8 mouse cellular contexts compared by ENCODE assay signal in genomic region chrX:48207761-48208487, GRCm38 (mm10). TPM values are rescaled to one million over a fixed set of nuclear protein-coding genes. Genes with fewer than 3 reads are reported as not detected.
A peak's percentile ranks its signal among the peaks of the same experiment; 100 is the strongest.
DNase-seq lines count a peak whose midpoint lies in the region; ATAC-seq and TF ChIP-seq lines count a peak whose summit lies in the region.

No protein-coding gene starts in this region.

- H3K36me3 ChIP-seq in G1E (replicated peaks), result peaks cover 24% of the 10 kb centered on the region
- no peaks in the 10 kb centered on the region for H3K36me3 ChIP-seq in liver, postnatal 0 days (replicated peaks; ENCODE audit: insufficient read depth, low read length)

- H3K27me3 ChIP-seq in G1E (ENCODE audit: insufficient read depth, low read length), result no peaks in the 10 kb centered on the region
- no peaks in the 10 kb centered on the region; the same call in 1 of the 2 replicates for H3K27me3 ChIP-seq in liver, postnatal 0 days (ENCODE audit: insufficient read depth, low read length)

- peaks cover 20% of the 10 kb centered on the region for H3K4me1 ChIP-seq in G1E (ENCODE audit: insufficient read depth, low read depth, low read length)
- peaks cover 4% of the 10 kb centered on the region; the same call in 1 of the 2 replicates for H3K4me1 ChIP-seq in liver, postnatal 0 days (ENCODE audit: insufficient read depth)

- peak overlapping the region; percentile 69 for H3K9ac ChIP-seq in liver, postnatal 0 days (replicated peaks)

- no peak for TF ChIP-seq CTCF in G1E (IDR thresholded peaks at IDR 0.05; ENCODE audit: low read depth, low read length)
- TF ChIP-seq CTCF in liver, postnatal 0 days (IDR thresholded peaks at IDR 0.05; ENCODE audit: low read depth), result no peak

- peak; percentile 1 for DNase-seq in gastrocnemius, adult 18-20 months (ENCODE audit: low spot score)
- no peak for DNase-seq in gastrocnemius, postnatal 25 days
- DNase-seq in G1E (ENCODE audit: low spot score), result peak; percentile 8
- peak; percentile 69 to 71 for DNase-seq in cerebellum, postnatal 10 days
- peak; percentile 27 to 40 for DNase-seq in gastrocnemius, postnatal 4 days (ENCODE audit: low spot score in 2 of 2)
- DNase-seq in kidney, adult 18-20 months, result peak; percentile 49
- peak; percentile 13 for DNase-seq in liver, postnatal 0 days
- DNase-seq in retina, embryonic 14.5 days (ENCODE audit: low spot score), result peak; percentile 12

- peak overlapping the region; percentile 77 for H3K4me2 ChIP-seq in liver, postnatal 0 days (ENCODE audit: low read depth, low read length)

- H3K9me3 ChIP-seq in G1E (replicated peaks), result no peaks in the 10 kb centered on the region
- H3K9me3 ChIP-seq in liver, postnatal 0 days (ENCODE audit: low read length), result no peaks in the 10 kb centered on the region

- peak overlapping the region; percentile 88 for H3K4me3 ChIP-seq in G1E (ENCODE audit: low read depth, low read length)
- peak overlapping the region; percentile 74 for H3K4me3 ChIP-seq in liver, postnatal 0 days (ENCODE audit: low read depth, low read length)

- no peak for TF ChIP-seq EP300 in liver, postnatal 0 days (IDR thresholded peaks at IDR 0.05; ENCODE audit: low read depth)

- no peak for ATAC-seq in G1E (ENCODE audit: extremely low read depth, insufficient number of reproducible peaks, low FRiP score, poor library complexity, severe bottlenecking)
- peak; percentile 73 for ATAC-seq in liver, postnatal 0 days

- peak overlapping the region; percentile 85 for H3K27ac ChIP-seq in liver, postnatal 0 days (ENCODE audit: low read depth)

- 10% methylated on average over 28 of the region's 36 CpGs for WGBS in liver, postnatal 0 days (ENCODE audit: insufficient replicate concordance)

RNA-seq across cellular contexts. Expression of gene Zdhhc9, which starts 0.8 kb away (rescaled TPM):
- total RNA-seq in gastrocnemius, adult 18-20 months (2021), result 1 to 10 TPM; 7.9 to 8.8 TPM
- total RNA-seq in gastrocnemius, postnatal 25 days (2021), result 1 to 10 TPM; 6.7 to 7.3 TPM
- total RNA-seq in G1E (2014; fragmentation: Nextera tagmentation) (205 and 206 TPM in 2 replicates), G1E (2017) (25.3 and 31.0 TPM in 2 replicates)
- 15.5 and 18.3 TPM in 2 replicates for polyA plus RNA-seq in G1E (2012)
- total RNA-seq in gastrocnemius, postnatal 4 days (2021), result 10 to 100 TPM; 19.7 to 21.4 TPM
- 3.1 and 3.5 TPM in 2 replicates for polyA plus RNA-seq in liver, postnatal 0 days (2015; fragmentation: Nextera tagmentation; extraction: Ambion mirVana)

RNA-seq across cellular contexts. Expression of gene Utp14a, which starts 48.7 kb away (rescaled TPM):
- 10 to 100 TPM; 12.6 to 13.6 TPM for total RNA-seq in gastrocnemius, adult 18-20 months (2021)
- total RNA-seq in gastrocnemius, postnatal 25 days (2021), result 10 to 100 TPM; 11.5 to 12.7 TPM
- total RNA-seq in G1E (2014; fragmentation: Nextera tagmentation), result 68.7 and 74.0 TPM in 2 replicates
- total RNA-seq in G1E (2017), result 94.0 and 113 TPM in 2 replicates
- polyA plus RNA-seq in G1E (2012), result 10.3 and 15.2 TPM in 2 replicates
- total RNA-seq in gastrocnemius, postnatal 4 days (2021), result 10 to 100 TPM; 19.2 to 19.5 TPM
- polyA plus RNA-seq in liver, postnatal 0 days (2015; fragmentation: Nextera tagmentation; extraction: Ambion mirVana), result 7.9 and 8.1 TPM in 2 replicates
